In genomic region chr5:75574151-75574851, GRCm38 (mm10) we compare ENCODE assay signal across 7 mouse cellular contexts. TPM values are rescaled to one million over a fixed set of nuclear protein-coding genes. Genes with fewer than 3 reads are reported as not detected.
DNase-seq lines count a peak whose midpoint lies in the region; ATAC-seq and TF ChIP-seq lines count a peak whose summit lies in the region.

No protein-coding gene starts in this region.

- H3K4me3 ChIP-seq in lung, embryonic 14.5 days (ENCODE audit: low read depth, low read length) = peak overlapping the region; percentile 61
- peak overlapping the region; percentile 62 for H3K4me3 ChIP-seq in forebrain, embryonic 10.5 days
- peak overlapping the region; percentile 69 for H3K4me3 ChIP-seq in intestine, embryonic 14.5 days (ENCODE audit: low read depth, low read length)
- peak overlapping the region; percentile 76 for H3K4me3 ChIP-seq in neural tube, embryonic 13.5 days

- H3K4me2 ChIP-seq in lung, embryonic 14.5 days = peak overlapping the region; percentile 99
- peak overlapping the region; percentile 100 for H3K4me2 ChIP-seq in intestine, embryonic 14.5 days (ENCODE audit: low read length)
- H3K4me2 ChIP-seq in neural tube, embryonic 13.5 days = peak overlapping the region; percentile 85

- peak overlapping the region; percentile 58 for H3K9ac ChIP-seq in lung, embryonic 14.5 days
- peak overlapping the region; percentile 71; the same call in 1 of the 2 replicates for H3K9ac ChIP-seq in intestine, embryonic 14.5 days (ENCODE audit: low read length)
- H3K9ac ChIP-seq in neural tube, embryonic 13.5 days = peak overlapping the region; percentile 89

- TF ChIP-seq CTCF in lung, embryonic 14.5 days (IDR thresholded peaks at IDR 0.05; ENCODE audit: low read depth) = no peak

- no peak overlapping the region; the same call in 1 of the 2 replicates for H3K27ac ChIP-seq in lung, embryonic 14.5 days (ENCODE audit: low read depth)
- peak overlapping the region; percentile 89 for H3K27ac ChIP-seq in forebrain, embryonic 10.5 days
- no peak overlapping the region; the same call in 1 of the 2 replicates for H3K27ac ChIP-seq in intestine, embryonic 14.5 days (ENCODE audit: low read depth)
- peak overlapping the region; percentile 88 for H3K27ac ChIP-seq in neural tube, embryonic 13.5 days (replicated peaks)

- 5% methylated on average over 27 of the region's 27 CpGs for WGBS in lung, embryonic 14.5 days
- WGBS in forebrain, embryonic 10.5 days = 3% methylated on average over 27 of the region's 27 CpGs
- WGBS in intestine, embryonic 14.5 days = 5% methylated on average over 27 of the region's 27 CpGs
- 2% methylated on average over 27 of the region's 27 CpGs for WGBS in neural tube, embryonic 13.5 days

- H3K9me3 ChIP-seq in lung, embryonic 14.5 days (ENCODE audit: low read depth, low read length) = no peaks in the 10 kb centered on the region
- no peaks in the 10 kb centered on the region for H3K9me3 ChIP-seq in forebrain, embryonic 10.5 days
- no peaks in the 10 kb centered on the region for H3K9me3 ChIP-seq in intestine, embryonic 14.5 days (ENCODE audit: control insufficient read depth, low read length)
- H3K9me3 ChIP-seq in neural tube, embryonic 13.5 days = no peaks in the 10 kb centered on the region

- H3K36me3 ChIP-seq in lung, embryonic 14.5 days (ENCODE audit: insufficient read depth) = no peaks in the 10 kb centered on the region
- no peaks in the 10 kb centered on the region for H3K36me3 ChIP-seq in forebrain, embryonic 10.5 days (replicated peaks)
- H3K36me3 ChIP-seq in intestine, embryonic 14.5 days (ENCODE audit: control insufficient read depth, insufficient read depth, low read length) = no peaks in the 10 kb centered on the region
- no peaks in the 10 kb centered on the region for H3K36me3 ChIP-seq in neural tube, embryonic 13.5 days

- ATAC-seq in lung, embryonic 14.5 days (ENCODE audit: insufficient read depth) = peak; percentile 62
- ATAC-seq in intestine, embryonic 14.5 days (replicated peaks; ENCODE audit: low FRiP score, low TSS enrichment, low read depth) = peak; percentile 66; the same call in 1 of the 2 replicates
- no peak; the same call in 1 of the 2 replicates for ATAC-seq in neural tube, embryonic 13.5 days (ENCODE audit: low read depth)

- no peaks in the 10 kb centered on the region for H3K4me1 ChIP-seq in lung, embryonic 14.5 days (ENCODE audit: insufficient read depth)
- H3K4me1 ChIP-seq in forebrain, embryonic 10.5 days = peaks cover 49% of the 10 kb centered on the region
- peaks cover 5% of the 10 kb centered on the region for H3K4me1 ChIP-seq in intestine, embryonic 14.5 days (replicated peaks; ENCODE audit: control insufficient read depth, insufficient read depth, low read length)
- H3K4me1 ChIP-seq in neural tube, embryonic 13.5 days (replicated peaks) = peaks cover 33% of the 10 kb centered on the region

- DNase-seq in lung, embryonic 14.5 days = peak; percentile 14
- no peak for DNase-seq in lung, postnatal 10 days
- DNase-seq in forebrain, embryonic 10.5 days (ENCODE audit: extremely low spot score, low spot score) = peak; percentile 17
- DNase-seq in intestine, embryonic 14.5 days (ENCODE audit: low spot score) = no peak
- DNase-seq in urinary bladder, postnatal 4 days (ENCODE audit: low spot score in 2 of 2) = no peak
- no peak for DNase-seq in embryo, embryonic 10.5 days (ENCODE audit: low spot score)

- H3K27me3 ChIP-seq in lung, embryonic 14.5 days (ENCODE audit: insufficient read depth, low read length) = peaks cover 18% of the 10 kb centered on the region
- peaks cover 70% of the 10 kb centered on the region for H3K27me3 ChIP-seq in forebrain, embryonic 10.5 days (ENCODE audit: poor library complexity, severe bottlenecking)
- no peaks in the 10 kb centered on the region for H3K27me3 ChIP-seq in intestine, embryonic 14.5 days (replicated peaks; ENCODE audit: control insufficient read depth, insufficient read depth, low read length)
- no peaks in the 10 kb centered on the region; the same call in 1 of the 2 replicates for H3K27me3 ChIP-seq in neural tube, embryonic 13.5 days

RNA-seq across cellular contexts. Expression of gene Kit, which starts 0.4 kb away (rescaled TPM):
- polyA plus RNA-seq in lung, embryonic 14.5 days (2014; fragmentation: Nextera tagmentation; extraction: Ambion mirVana) = 44.7 and 49.0 TPM in 2 replicates
- polyA plus RNA-seq in forebrain, embryonic 10.5 days (2016; fragmentation: Nextera tagmentation; extraction: Ambion mirVana) = 20.5 and 20.6 TPM in 2 replicates
- polyA plus RNA-seq in intestine, embryonic 14.5 days (2014; fragmentation: Nextera tagmentation; extraction: Ambion mirVana) = 42.8 and 44.8 TPM in 2 replicates
- polyA plus RNA-seq in neural tube, embryonic 13.5 days (2015; fragmentation: Nextera tagmentation; extraction: Ambion mirVana) = 47.2 and 48.1 TPM in 2 replicates

Comparison
In these comparisons a context has a peak if more than half of its experiments do, and no peak if none do; other contexts are left out.
1. DNase-seq: peak in lung, embryonic 14.5 days (single experiment) and forebrain, embryonic 10.5 days (single experiment); none in lung, postnatal 10 days (single experiment), intestine, embryonic 14.5 days (single experiment), urinary bladder, postnatal 4 days (0 of 2) and embryo, embryonic 10.5 days (single experiment).
2. H3K27ac ChIP-seq: peak in forebrain, embryonic 10.5 days (single experiment) and neural tube, embryonic 13.5 days (single experiment); none in lung, embryonic 14.5 days (single experiment) and intestine, embryonic 14.5 days (single experiment).
3. Peak in every context shown above with its lines, with median percentiles within 50 percentile points of each other: H3K4me2 ChIP-seq, H3K4me3 ChIP-seq and H3K9ac ChIP-seq.